22 mouse cellular contexts compared by ENCODE assay signal in the genomic region with DNA sequence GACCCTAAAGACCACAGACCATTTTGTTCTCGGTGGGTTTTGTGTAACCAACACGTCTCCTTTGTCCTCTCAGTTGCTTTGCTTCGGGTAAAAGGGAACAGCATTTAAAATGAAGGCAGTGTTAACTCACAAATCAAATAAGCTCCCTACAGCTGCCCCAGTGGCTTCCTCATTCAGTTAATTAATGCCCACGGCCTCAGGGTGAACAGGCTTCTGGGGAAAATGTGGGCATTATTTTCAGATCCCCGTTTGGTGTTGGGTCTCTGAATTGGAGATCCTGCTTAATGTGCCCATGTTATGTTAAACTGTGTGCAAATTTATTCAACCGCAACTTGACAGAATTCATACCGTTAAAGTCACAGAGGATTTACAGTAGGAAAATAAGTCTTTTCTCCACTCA.
"Had no signal": no experiment of that assay in that cellular context is flagged by ENCODE, and none has a peak within 500 bp of the region (broad histone marks: within the 10 kb centered on the region; RNA-seq: fewer than 3 reads in every experiment).

No protein-coding gene starts in this region.

- H3K9ac ChIP-seq: limb, embryonic 13.5 days; liver, embryonic 12.5 days; liver, embryonic 15.5 days; lung, embryonic 15.5 days; midbrain, embryonic 15.5 days had no signal

- H3K4me2 ChIP-seq: limb, embryonic 13.5 days; liver, embryonic 12.5 days; liver, embryonic 15.5 days; lung, embryonic 15.5 days; midbrain, embryonic 15.5 days had no signal

- H3K36me3 ChIP-seq: limb, embryonic 10.5 days; limb, embryonic 13.5 days; liver, embryonic 12.5 days; liver, embryonic 15.5 days; lung, embryonic 15.5 days; midbrain, embryonic 15.5 days had no signal

- H3K4me3 ChIP-seq: layer of hippocampus, adult 2 months; limb, embryonic 10.5 days; limb, embryonic 13.5 days; liver, embryonic 12.5 days; liver, embryonic 15.5 days; lung, embryonic 15.5 days; megakaryocyte, embryonic 14.5 days; midbrain, embryonic 15.5 days; myocyte had no signal

- ATAC-seq: liver, embryonic 12.5 days; midbrain, embryonic 15.5 days had no signal

- H3K9me3 ChIP-seq: limb, embryonic 10.5 days; limb, embryonic 13.5 days; liver, embryonic 12.5 days; liver, embryonic 15.5 days; lung, embryonic 15.5 days; midbrain, embryonic 15.5 days had no signal

- H3K27ac ChIP-seq: kidney, postnatal 0 days; layer of hippocampus, adult 2 months; limb, embryonic 10.5 days; limb, embryonic 13.5 days; liver, embryonic 12.5 days; liver, embryonic 15.5 days; lung, embryonic 15.5 days; midbrain, embryonic 15.5 days; stomach, postnatal 0 days had no signal

- H3K4me1 ChIP-seq: liver, embryonic 12.5 days; liver, embryonic 15.5 days; lung, embryonic 15.5 days; megakaryocyte, embryonic 14.5 days had no signal

- DNase-seq: layer of hippocampus, adult 9-11 months; liver; lung, adult 18-20 months; lung, postnatal 10 days; lung, postnatal 36 days; right cerebral cortex, adult 18-20 months; right cerebral cortex, postnatal 14 days; right cerebral cortex, postnatal 4 days; thymus, adult 2 months; thymus, postnatal 14 days; thymus, postnatal 4 days had no signal

- H3K27me3 ChIP-seq: liver, embryonic 12.5 days; liver, embryonic 15.5 days; lung, embryonic 15.5 days; megakaryocyte, embryonic 14.5 days; midbrain, embryonic 15.5 days had no signal
